Mouse (Mus musculus) erythroblast, embryonic 14.5 days (primary cell): ENCODE results near the gene G6pc3.

Experiments used
- GATA1 ChIP-seq: IDR thresholded peaks from 2 replicates; pipeline ENCODE4 v1.6.1; 2012; ENCODE audit warnings: low read length, inconsistent platforms, mixed read lengths
- TAL1 ChIP-seq: IDR thresholded peaks from 3 replicates; pipeline ENCODE4 v1.6.1; 2012; ENCODE audit warnings: low read length, inconsistent platforms, mixed read lengths

DNA sequence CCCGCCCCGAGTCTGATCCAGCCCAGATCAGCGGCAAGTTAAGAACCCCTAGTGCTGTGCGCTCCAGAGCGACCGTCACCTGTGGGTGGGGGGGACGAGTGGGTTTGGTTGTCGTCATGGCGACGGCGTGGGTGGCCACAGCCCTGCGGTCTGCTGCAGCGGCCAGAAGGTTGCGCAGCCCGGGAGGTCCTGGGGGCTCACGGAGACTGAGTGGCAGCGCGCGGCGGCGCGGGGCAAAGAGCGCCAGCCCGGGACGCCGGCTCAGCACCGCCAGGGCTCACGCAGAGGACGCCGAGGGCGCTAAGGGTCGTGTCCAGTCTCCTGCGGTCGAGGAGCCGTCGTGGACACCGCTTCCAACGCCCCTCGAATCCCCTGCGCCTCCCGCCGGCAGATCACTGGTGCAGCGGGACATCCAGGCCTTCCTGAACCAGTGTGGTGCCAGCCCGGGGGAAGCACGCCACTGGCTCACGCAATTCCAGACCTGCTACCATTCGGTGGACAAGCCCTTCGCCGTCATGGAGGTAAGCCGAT, 43.9 kb upstream of the G6pc3 start, which contains the start of gene Nags:
- TF ChIP-seq GATA1 (no peak), TAL1 (no peak)
